Mouse (Mus musculus): Measurements from ENCODE around the gene 1700025G04Rik. TPM values are rescaled to one million over a fixed set of nuclear protein-coding genes. Genes with fewer than 3 reads are reported as not detected.
A peak's percentile ranks its signal among the peaks of the same experiment; 100 is the strongest.

1700025G04Rik gene
- total and polyA plus RNA-seq, 2 experiments from 2014 or later: 24.9 to 32.4 TPM

- Histone ChIP-seq H3K4me2 (ENCODE audit: low read depth, low read length) (peak overlapping the region; percentile 91), H3K36me3 (ENCODE audit: insufficient read depth, low read length) (no peaks in the 10 kb centered on the region), H3K9ac (replicated peaks; ENCODE audit: low read length) (no peak overlapping the region), H3K4me1 (ENCODE audit: insufficient read depth, low read length) (peaks cover 31% of the 10 kb centered on the region), H3K27me3 (ENCODE audit: insufficient read depth, low read length) (no peaks in the 10 kb centered on the region), H3K27ac (no peak overlapping the region), H3K4me3 (ENCODE audit: low read length) (no peak overlapping the region), H3K9me3 (ENCODE audit: low read length) (no peaks in the 10 kb centered on the region)
- ATAC-seq: no peak
- no peak for DNase-seq (ENCODE audit: low spot score)
- TF ChIP-seq CTCF (IDR thresholded peaks at IDR 0.05; ENCODE audit: low read depth): no peak
- WGBS: 21% methylated on average over 3 of the region's 3 CpGs
These were observed 3.0 kb downstream of the 1700025G04Rik start for GRCm38 (mm10) chr1:152086951-152087350.

- 40% methylated on average over 5 of the region's 5 CpGs for whole genome bisulfite sequencing
- Histone ChIP-seq H3K4me1 (ENCODE audit: insufficient read depth, low read length) (peaks cover 31% of the 10 kb centered on the region), H3K27ac (no peak overlapping the region), H3K9me3 (ENCODE audit: low read length) (no peaks in the 10 kb centered on the region), H3K27me3 (ENCODE audit: insufficient read depth, low read length) (no peaks in the 10 kb centered on the region), H3K36me3 (ENCODE audit: insufficient read depth, low read length) (no peaks in the 10 kb centered on the region), H3K9ac (replicated peaks; ENCODE audit: low read length) (no peak overlapping the region), H3K4me3 (ENCODE audit: low read length) (no peak overlapping the region), H3K4me2 (ENCODE audit: low read depth, low read length) (peak overlapping the region; percentile 24)
- DNase-seq (ENCODE audit: low spot score): no peak
- no peak for ATAC-seq
- TF ChIP-seq CTCF (IDR thresholded peaks at IDR 0.05; ENCODE audit: low read depth): no peak
These were observed 4.4 kb downstream of the 1700025G04Rik start for GRCm38 (mm10) chr1:152085561-152085960.

DNA sequence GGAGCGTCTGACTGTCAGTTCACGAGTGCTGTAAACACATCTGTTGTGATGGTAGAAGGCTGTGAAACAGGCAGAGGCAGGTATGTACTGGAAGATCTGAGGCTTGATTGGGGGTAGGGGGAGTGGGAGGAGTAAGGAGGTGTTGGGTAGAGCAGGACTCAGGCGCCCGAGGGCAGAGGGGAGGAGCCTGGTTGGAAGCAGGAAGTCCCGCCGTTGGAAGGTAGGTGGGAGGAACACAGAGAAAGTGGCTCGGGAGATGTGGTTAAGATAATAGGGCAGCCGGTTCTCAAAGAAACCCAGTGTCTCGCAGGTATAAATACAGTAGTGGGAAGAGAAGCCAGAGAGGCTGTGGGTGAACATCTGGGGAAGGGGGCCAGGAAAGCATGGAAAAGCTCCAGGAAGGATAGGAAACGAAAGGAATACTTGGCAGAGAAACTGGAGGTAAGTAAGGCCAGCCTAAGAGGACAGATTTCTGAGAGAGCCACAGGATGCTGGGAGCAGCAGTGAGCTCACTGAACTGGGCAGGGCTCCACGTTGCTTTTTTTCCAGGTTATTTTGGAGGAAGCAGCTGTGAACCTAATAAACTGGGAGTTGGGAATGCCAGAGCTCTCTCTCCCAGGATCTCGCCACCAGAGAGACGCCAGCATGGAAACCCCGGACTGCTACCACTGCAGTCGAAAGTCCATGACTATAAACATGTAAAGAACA, 5.1 kb downstream of the 1700025G04Rik start:
- Histone ChIP-seq H3K4me3 (ENCODE audit: low read length) (no peak overlapping the region), H3K27me3 (ENCODE audit: insufficient read depth, low read length) (no peaks in the 10 kb centered on the region), H3K27ac (no peak overlapping the region), H3K9ac (replicated peaks; ENCODE audit: low read length) (no peak overlapping the region), H3K36me3 (ENCODE audit: insufficient read depth, low read length) (no peaks in the 10 kb centered on the region), H3K4me1 (ENCODE audit: insufficient read depth, low read length) (peaks cover 31% of the 10 kb centered on the region), H3K4me2 (ENCODE audit: low read depth, low read length) (peak overlapping the region; percentile 24), H3K9me3 (ENCODE audit: low read length) (no peaks in the 10 kb centered on the region)
- WGBS: 29% methylated on average over 15 of the region's 15 CpGs
- TF ChIP-seq CTCF (IDR thresholded peaks at IDR 0.05; ENCODE audit: low read depth): no peak
- DNase-seq (ENCODE audit: low spot score) (no peak), ATAC-seq (no peak)

GRCm38 (mm10) chr1:152081954-152082711, 7.8 kb downstream of the 1700025G04Rik start:
- WGBS: 61% methylated on average over 8 of the region's 8 CpGs
- ATAC-seq: no peak
- no peak overlapping the region for H3K9ac ChIP-seq (replicated peaks; ENCODE audit: low read length)
- H3K27ac ChIP-seq: no peak overlapping the region
- H3K9me3 ChIP-seq (ENCODE audit: low read length): no peaks in the 10 kb centered on the region
- H3K4me2 ChIP-seq (ENCODE audit: low read depth, low read length): no peak overlapping the region
- H3K36me3 ChIP-seq (ENCODE audit: insufficient read depth, low read length): no peaks in the 10 kb centered on the region
- TF ChIP-seq CTCF (IDR thresholded peaks at IDR 0.05; ENCODE audit: low read depth): no peak
- H3K27me3 ChIP-seq (ENCODE audit: insufficient read depth, low read length): no peaks in the 10 kb centered on the region
- H3K4me3 ChIP-seq (ENCODE audit: low read length): no peak overlapping the region
- DNase-seq (ENCODE audit: low spot score): no peak
- H3K4me1 ChIP-seq (ENCODE audit: insufficient read depth, low read length): peaks cover 21% of the 10 kb centered on the region

GRCm38 (mm10) chr1:152081121-152081520, 8.8 kb downstream of the 1700025G04Rik start:
- no peaks in the 10 kb centered on the region for H3K36me3 ChIP-seq (ENCODE audit: insufficient read depth, low read length)
- H3K9ac ChIP-seq (replicated peaks; ENCODE audit: low read length): no peak overlapping the region
- no peaks in the 10 kb centered on the region for H3K9me3 ChIP-seq (ENCODE audit: low read length)
- H3K27me3 ChIP-seq (ENCODE audit: insufficient read depth, low read length): no peaks in the 10 kb centered on the region
- 94% methylated on average over 7 of the region's 7 CpGs for WGBS
- ATAC-seq: no peak
- H3K27ac ChIP-seq: no peak overlapping the region
- no peak overlapping the region for H3K4me2 ChIP-seq (ENCODE audit: low read depth, low read length)
- no peak for DNase-seq (ENCODE audit: low spot score)
- no peak for TF ChIP-seq CTCF (IDR thresholded peaks at IDR 0.05; ENCODE audit: low read depth)
- no peak overlapping the region for H3K4me3 ChIP-seq (ENCODE audit: low read length)
- H3K4me1 ChIP-seq (ENCODE audit: insufficient read depth, low read length): peaks cover 14% of the 10 kb centered on the region; the same call in 1 of the 2 replicates

- no peak overlapping the region for H3K4me3 ChIP-seq (ENCODE audit: low read length)
- no peaks in the 10 kb centered on the region for H3K27me3 ChIP-seq (ENCODE audit: insufficient read depth, low read length)
- H3K4me2 ChIP-seq (ENCODE audit: low read depth, low read length): no peak overlapping the region
- no peak overlapping the region for H3K27ac ChIP-seq
- 0 out of 2 replicates have a peak, but pooled peaks cover 7% of the 10 kb centered on the region for H3K4me1 ChIP-seq (ENCODE audit: insufficient read depth, low read length)
- ATAC-seq (no peak), DNase-seq (ENCODE audit: low spot score) (no peak)
- no peak overlapping the region for H3K9ac ChIP-seq (replicated peaks; ENCODE audit: low read length)
- no peaks in the 10 kb centered on the region for H3K36me3 ChIP-seq (ENCODE audit: insufficient read depth, low read length)
- no peaks in the 10 kb centered on the region for H3K9me3 ChIP-seq (ENCODE audit: low read length)
- no peak for TF ChIP-seq CTCF (IDR thresholded peaks at IDR 0.05; ENCODE audit: low read depth)
- 80% methylated on average over 6 of the region's 6 CpGs for WGBS
These were observed 9.7 kb downstream of the 1700025G04Rik start for GRCm38 (mm10) chr1:152080244-152080643.

Data from hindbrain, postnatal 0 days (tissue).